Mouse (Mus musculus) forebrain, embryonic 15.5 days (tissue): ENCODE measurements around the gene Gab1. TPM values are rescaled to one million over a fixed set of nuclear protein-coding genes. Genes with fewer than 3 reads are reported as not detected.

Experiments used
- ATAC-seq: fragments of 200-750 bp; cut with Nextera tagmentation; replicated peaks from 2 replicates; pipeline ENCODE4 v1.8.0; 2017; ENCODE audit warnings: mild to moderate bottlenecking, moderate TSS enrichment, moderate library complexity
- H3K27ac ChIP-seq: fragments of 300-500 bp; sonication (generic); replicated peaks from 2 replicates; pipeline ENCODE4 v1.5.1; 2015; ENCODE audit warnings: mild to moderate bottlenecking, inconsistent platforms
- H3K27me3 ChIP-seq: fragments of 300-500 bp; sonication (generic); 2 replicates; pipeline ENCODE4 v1.6.1; 2015; ENCODE audit warnings: inconsistent platforms
- H3K36me3 ChIP-seq: fragments of 300-500 bp; sonication (generic); 2 replicates; pipeline ENCODE4 v1.6.1; 2015; ENCODE audit warnings: mild to moderate bottlenecking, inconsistent platforms
- H3K4me1 ChIP-seq: fragments of 300-500 bp; sonication (generic); 2 replicates; pipeline ENCODE4 v1.6.1; 2015; ENCODE audit warnings: inconsistent platforms
- H3K4me2 ChIP-seq: fragments of 300-500 bp; sonication (generic); replicated peaks from 2 replicates; pipeline ENCODE4 v1.6.1; 2015; ENCODE audit warnings: mild to moderate bottlenecking, inconsistent platforms
- H3K4me3 ChIP-seq: fragments of 300-500 bp; sonication (generic); 2 replicates; pipeline ENCODE4 v1.5.1; 2015; ENCODE audit warnings: mild to moderate bottlenecking, inconsistent platforms
- H3K9ac ChIP-seq: fragments of 300-500 bp; sonication (generic); replicated peaks from 2 replicates; pipeline ENCODE4 v1.6.1; 2015; ENCODE audit warnings: mild to moderate bottlenecking, inconsistent platforms
- H3K9me3 ChIP-seq: fragments of 300-500 bp; sonication (generic); 2 replicates; pipeline ENCODE4 v1.6.1; 2016; ENCODE audit warnings: inconsistent platforms
- WGBS: fragments of 180-500 bp; shearing (Covaris S2); methylation state at CpG from one replicate; pipeline ENCODE4 v1.1.7; 2015; ENCODE audit warnings: mixed read lengths; 5-methylcytosine and 5-hydroxymethylcytosine counted together
- polyA plus RNA-seq: library from polyadenylated mRNA; unstranded; fragments of >200 nt; fragmentation: Nextera tagmentation; extraction: Ambion mirVana; gene quantifications from 2 replicates; pipeline ENCODE4 v1.2.1, GENCODE M21; 2015

The Gab1 gene
- 12.0 and 13.6 TPM in 2 replicates for polyA plus RNA-seq

GRCm38 (mm10) chr8:80880196-80881106 is at the start of gene Gab1:
Gab1 (minus strand) TSS chr8:80880519.
- Histone ChIP-seq H3K4me1 (peaks cover 36% of the 10 kb centered on the region), H3K4me2 (peak within 1 kb of the TSS; percentile 66), H3K4me3 (peak within 1 kb of the TSS; percentile 75), H3K27ac (peak within 1 kb of the TSS; percentile 93), H3K9ac (peak within 1 kb of the TSS; percentile 68), H3K36me3 (no peaks in the 10 kb centered on the region), H3K27me3 (no peaks in the 10 kb centered on the region), H3K9me3 (no peaks in the 10 kb centered on the region)
- WGBS = 1% methylated on average over 68 of the region's 70 CpGs
- ATAC-seq = peak; percentile 97

- Histone ChIP-seq H3K9ac (no peak overlapping the region), H3K4me1 (no peaks in the 10 kb centered on the region), H3K9me3 (no peaks in the 10 kb centered on the region), H3K36me3 (no peaks in the 10 kb centered on the region), H3K27me3 (no peaks in the 10 kb centered on the region), H3K4me3 (no peak overlapping the region), H3K4me2 (no peak overlapping the region), H3K27ac (no peak overlapping the region)
- no peak for ATAC-seq
Measured at GRCm38 (mm10) chr8:80928770-80929169, 48.5 kb upstream of the Gab1 start.

- ATAC-seq = no peak
- Histone ChIP-seq H3K4me3 (no peak overlapping the region), H3K9ac (no peak overlapping the region), H3K4me1 (peaks cover 8% of the 10 kb centered on the region; the same call in 1 of the 2 replicates), H3K36me3 (no peaks in the 10 kb centered on the region), H3K27ac (no peak overlapping the region), H3K4me2 (no peak overlapping the region), H3K27me3 (no peaks in the 10 kb centered on the region), H3K9me3 (no peaks in the 10 kb centered on the region)
- WGBS = 89% methylated on average over 9 of the region's 9 CpGs
Measured at GRCm38 (mm10) chr8:80923794-80924316, 43.5 kb upstream of the Gab1 start.

- Histone ChIP-seq H3K9ac (no peak overlapping the region), H3K27me3 (no peaks in the 10 kb centered on the region), H3K36me3 (no peaks in the 10 kb centered on the region), H3K4me3 (no peak overlapping the region), H3K4me1 (peaks cover 8% of the 10 kb centered on the region; the same call in 1 of the 2 replicates), H3K9me3 (no peaks in the 10 kb centered on the region), H3K4me2 (no peak overlapping the region), H3K27ac (peak overlapping the region; percentile 11; the same call in 1 of the 2 replicates)
- WGBS = 32% methylated on average over 6 of the region's 6 CpGs
- peak; percentile 86 for ATAC-seq
Measured at GRCm38 (mm10) chr8:80922642-80923041, 42.3 kb upstream of the Gab1 start.

- no peak overlapping the region for H3K4me2 ChIP-seq
- peak; percentile 79 for ATAC-seq
- H3K9me3 ChIP-seq = no peaks in the 10 kb centered on the region
- H3K36me3 ChIP-seq = no peaks in the 10 kb centered on the region
- no peaks in the 10 kb centered on the region for H3K27me3 ChIP-seq
- no peak overlapping the region for H3K9ac ChIP-seq
- peaks cover 8% of the 10 kb centered on the region; the same call in 1 of the 2 replicates for H3K4me1 ChIP-seq
- peak overlapping the region; percentile 43; the same call in 1 of the 2 replicates for H3K27ac ChIP-seq
- 66% methylated on average over 4 of the region's 4 CpGs for WGBS
- H3K4me3 ChIP-seq = no peak overlapping the region
Measured at GRCm38 (mm10) chr8:80919130-80919529, 38.8 kb upstream of the Gab1 start.

- Histone ChIP-seq H3K9me3 (no peaks in the 10 kb centered on the region), H3K4me2 (no peak overlapping the region), H3K36me3 (no peaks in the 10 kb centered on the region), H3K4me3 (no peak overlapping the region), H3K4me1 (peaks cover 8% of the 10 kb centered on the region; the same call in 1 of the 2 replicates), H3K27ac (0 out of 2 replicates have a peak overlapping the region, but pooled peaks have one; percentile 17), H3K27me3 (no peaks in the 10 kb centered on the region), H3K9ac (no peak overlapping the region)
- WGBS = 95% methylated on average over 6 of the region's 6 CpGs
- no peak for ATAC-seq
Measured at GRCm38 (mm10) chr8:80918531-80918930, 38.2 kb upstream of the Gab1 start.

- Histone ChIP-seq H3K36me3 (no peaks in the 10 kb centered on the region), H3K4me2 (no peak overlapping the region), H3K27ac (no peak overlapping the region), H3K27me3 (no peaks in the 10 kb centered on the region), H3K4me3 (no peak overlapping the region), H3K9me3 (no peaks in the 10 kb centered on the region), H3K9ac (no peak overlapping the region), H3K4me1 (peaks cover 4% of the 10 kb centered on the region; the same call in 1 of the 2 replicates)
- no peak for ATAC-seq
- WGBS = 83% methylated on average over 11 of the region's 11 CpGs
Measured at GRCm38 (mm10) chr8:80916463-80917235, 36.3 kb upstream of the Gab1 start.

- Histone ChIP-seq H3K27me3 (no peaks in the 10 kb centered on the region), H3K4me2 (no peak overlapping the region), H3K9me3 (no peaks in the 10 kb centered on the region), H3K4me3 (no peak overlapping the region), H3K4me1 (peaks cover 4% of the 10 kb centered on the region; the same call in 1 of the 2 replicates), H3K27ac (peak overlapping the region; percentile 54), H3K9ac (no peak overlapping the region), H3K36me3 (no peaks in the 10 kb centered on the region)
- ATAC-seq = peak; percentile 88
- WGBS = 100% methylated on average over 1 of the region's 1 CpGs
Measured at GRCm38 (mm10) chr8:80913016-80913748, 32.9 kb upstream of the Gab1 start.

GRCm38 (mm10) chr8:80911400-80911799 is 31.1 kb upstream of the Gab1 start:
- H3K9me3 ChIP-seq = no peaks in the 10 kb centered on the region
- no peaks in the 10 kb centered on the region for H3K27me3 ChIP-seq
- H3K4me3 ChIP-seq = no peak overlapping the region
- ATAC-seq = no peak
- H3K4me2 ChIP-seq = no peak overlapping the region
- no peaks in the 10 kb centered on the region for H3K36me3 ChIP-seq
- H3K9ac ChIP-seq = no peak overlapping the region
- WGBS = 76% methylated on average over 5 of the region's 5 CpGs
- peaks cover 4% of the 10 kb centered on the region; the same call in 1 of the 2 replicates for H3K4me1 ChIP-seq
- H3K27ac ChIP-seq = no peak overlapping the region

- no peak for ATAC-seq
- H3K4me1 ChIP-seq = peaks cover 4% of the 10 kb centered on the region; the same call in 1 of the 2 replicates
- no peak overlapping the region for H3K4me2 ChIP-seq
- no peaks in the 10 kb centered on the region for H3K9me3 ChIP-seq
- H3K27me3 ChIP-seq = no peaks in the 10 kb centered on the region
- no peak overlapping the region for H3K27ac ChIP-seq
- 66% methylated on average over 6 of the region's 6 CpGs for WGBS
- H3K36me3 ChIP-seq = no peaks in the 10 kb centered on the region
- no peak overlapping the region for H3K4me3 ChIP-seq
- no peak overlapping the region for H3K9ac ChIP-seq
Measured at GRCm38 (mm10) chr8:80908262-80908907, 28.1 kb upstream of the Gab1 start.

GRCm38 (mm10) chr8:80902354-80902753 is 22.0 kb upstream of the Gab1 start:
- H3K4me1 ChIP-seq = no peaks in the 10 kb centered on the region
- ATAC-seq = no peak
- H3K27me3 ChIP-seq = no peaks in the 10 kb centered on the region
- no peak overlapping the region for H3K9ac ChIP-seq
- H3K9me3 ChIP-seq = no peaks in the 10 kb centered on the region
- H3K27ac ChIP-seq = no peak overlapping the region
- no peak overlapping the region for H3K4me2 ChIP-seq
- H3K4me3 ChIP-seq = no peak overlapping the region
- no peaks in the 10 kb centered on the region for H3K36me3 ChIP-seq
- 81% methylated on average over 9 of the region's 9 CpGs for WGBS
